Mouse (Mus musculus) urinary bladder, postnatal 25 days (tissue): ENCODE measurements around the gene Ccdc3.
A peak's percentile ranks its signal among the peaks of the same experiment; 100 is the strongest.

Experiments used
- DNase-seq: peaks from one replicate; pipeline ENCODE4 v3.0.0; 2022; ENCODE audit warnings: low spot score

The Ccdc3 gene

DNA sequence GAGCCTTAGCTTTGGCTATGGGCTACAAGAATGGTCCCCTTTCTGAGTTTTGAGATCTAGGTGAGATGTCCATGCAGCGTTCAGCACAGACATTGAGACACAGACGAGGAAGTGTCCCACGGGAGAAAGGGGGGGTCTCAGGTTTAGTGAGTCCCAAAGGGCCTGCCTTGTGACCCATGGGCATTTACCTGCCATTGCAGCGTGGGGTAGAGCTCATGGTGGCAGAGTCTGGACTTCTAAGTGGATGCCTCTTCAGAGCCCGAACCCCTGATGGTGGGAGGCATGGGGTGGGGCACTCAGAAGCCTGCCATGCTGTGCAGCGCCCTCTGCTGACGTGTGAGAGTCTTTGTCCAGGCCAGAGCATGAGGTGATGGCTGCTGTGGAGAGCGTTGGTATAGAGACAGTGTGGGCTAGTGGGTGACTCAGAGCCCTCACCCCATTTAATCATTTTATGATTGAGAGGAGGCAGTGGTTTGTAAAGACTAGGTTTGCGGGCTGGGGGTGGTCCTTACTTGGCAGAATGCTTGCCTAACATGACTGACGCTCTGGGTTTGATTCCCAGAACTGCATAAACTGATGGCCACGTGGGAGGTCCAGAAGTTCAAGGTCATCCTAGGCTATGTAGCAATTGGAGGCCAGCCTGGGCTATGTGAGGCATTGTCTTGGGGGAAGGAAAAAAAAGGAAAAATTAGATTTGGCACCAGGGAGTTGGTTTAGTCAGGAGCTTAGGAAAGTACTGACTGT is 23.6 kb downstream of the Ccdc3 start:
- DNase-seq = no peak

DNA sequence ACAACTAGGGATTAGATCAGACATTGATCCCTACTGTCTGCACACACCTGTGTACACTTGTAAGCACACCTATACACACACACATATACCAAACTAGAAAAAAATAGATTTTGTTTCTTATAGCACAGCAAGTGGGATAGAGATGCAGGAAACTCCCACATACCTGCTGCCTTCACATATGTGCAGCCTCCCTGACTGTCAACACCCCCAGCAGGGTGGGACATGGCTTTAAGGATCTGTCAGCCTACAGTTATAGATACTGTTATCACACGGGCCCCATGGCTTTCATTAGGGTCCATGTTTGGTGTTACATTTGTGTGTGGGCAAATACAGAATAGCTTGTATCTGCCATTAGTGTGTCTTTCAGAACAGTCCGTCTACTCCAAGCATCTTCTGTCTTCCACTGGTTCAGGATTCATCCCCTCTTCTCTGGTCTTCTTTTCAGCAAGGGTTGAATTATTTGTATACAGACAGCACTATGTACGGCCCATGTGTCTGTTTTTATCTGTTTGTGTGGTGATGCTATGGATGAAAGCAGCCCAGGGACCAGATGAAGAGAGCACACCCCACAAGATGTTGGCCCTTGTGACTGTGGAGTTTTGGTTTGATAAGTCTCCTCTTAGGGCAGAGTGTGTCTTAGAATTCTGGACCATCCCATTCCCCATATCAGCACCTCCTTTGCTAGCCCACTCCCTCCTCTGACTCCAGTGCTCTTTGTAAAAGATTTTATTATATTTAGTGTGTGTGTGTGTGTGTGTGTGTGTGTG is 24.5 kb downstream of the Ccdc3 start:
- no peak for DNase-seq

DNA sequence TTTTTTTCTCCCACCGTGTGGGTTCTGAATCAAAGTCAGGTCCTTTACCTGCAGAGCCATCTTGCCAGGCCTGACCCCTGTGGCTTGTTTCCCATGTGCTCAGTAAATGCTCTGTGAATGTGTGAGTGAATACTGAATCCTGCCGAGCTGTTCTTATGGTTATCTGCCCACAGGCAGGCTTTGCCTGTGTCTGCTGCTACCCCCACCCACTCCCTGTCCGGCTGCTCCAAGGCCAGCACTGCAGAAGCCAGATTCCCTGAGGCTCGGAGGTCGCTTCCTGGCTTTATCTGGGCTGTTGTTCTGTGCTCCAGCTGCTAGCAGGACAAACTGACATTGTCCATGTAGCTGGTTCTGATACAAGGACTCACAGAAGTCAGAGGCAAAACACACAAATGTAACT is 25.2 kb downstream of the Ccdc3 start:
- DNase-seq = no peak

DNA sequence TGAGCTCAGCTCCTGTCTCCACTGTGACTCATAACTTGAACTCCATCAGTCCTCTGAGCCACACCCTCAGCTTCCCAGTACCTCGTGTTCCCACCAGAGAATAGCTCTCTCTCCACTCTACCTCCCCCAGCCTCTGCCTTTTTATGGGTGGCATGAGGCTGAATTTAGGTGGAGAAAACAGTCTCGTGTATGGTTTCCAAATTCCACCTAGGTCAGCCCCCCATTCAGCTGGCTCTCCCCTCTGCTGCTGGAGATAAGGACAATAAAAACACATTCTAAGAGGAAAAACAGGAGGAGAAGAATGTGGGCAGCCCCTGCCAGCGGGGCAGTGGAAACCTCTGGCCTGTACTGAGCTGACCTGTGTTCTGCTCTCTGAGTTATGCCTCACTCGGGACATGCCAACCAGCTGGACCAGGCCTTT is 28.4 kb downstream of the Ccdc3 start:
- peak; percentile 10 for DNase-seq

DNA sequence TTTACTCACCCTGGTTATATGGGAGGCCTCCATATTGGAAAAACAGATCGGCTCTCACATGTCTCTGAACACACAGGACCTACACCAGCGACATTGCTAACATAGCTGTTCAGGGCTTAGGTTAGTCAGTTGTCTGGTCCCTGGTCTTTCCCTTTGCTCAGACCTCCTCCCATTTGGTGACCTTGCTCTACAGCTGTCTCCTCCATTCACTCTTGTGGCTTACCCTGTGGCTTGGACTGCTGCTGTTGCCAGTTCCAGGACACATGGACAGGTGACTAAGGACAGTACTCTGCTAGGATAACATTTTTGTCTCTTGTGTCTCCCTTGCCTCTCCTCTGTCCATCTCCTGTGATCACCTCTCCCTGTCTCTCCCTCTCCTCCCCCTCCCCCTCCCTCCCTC is 29.2 kb downstream of the Ccdc3 start:
- DNase-seq = no peak

DNA sequence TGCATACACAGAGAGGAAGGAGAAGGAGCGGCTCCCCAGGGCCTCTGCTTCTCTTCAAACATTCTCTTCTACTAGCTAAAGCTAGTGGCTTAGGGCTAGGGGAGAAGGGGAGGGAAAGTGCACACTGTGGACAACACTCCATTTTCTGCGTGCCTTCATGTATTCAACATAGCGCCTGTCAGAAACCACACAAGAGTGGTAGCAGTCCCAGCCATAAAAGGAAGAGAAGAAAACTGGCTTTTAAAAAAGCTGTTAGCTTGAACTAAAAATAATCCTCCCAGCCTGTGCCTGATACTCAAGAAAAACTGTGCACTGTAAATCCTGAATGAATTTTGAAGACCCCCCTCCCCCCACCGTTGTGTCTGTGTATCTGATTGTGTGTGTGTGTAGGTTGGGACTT is 33.2 kb downstream of the Ccdc3 start:
- DNase-seq = no peak

DNA sequence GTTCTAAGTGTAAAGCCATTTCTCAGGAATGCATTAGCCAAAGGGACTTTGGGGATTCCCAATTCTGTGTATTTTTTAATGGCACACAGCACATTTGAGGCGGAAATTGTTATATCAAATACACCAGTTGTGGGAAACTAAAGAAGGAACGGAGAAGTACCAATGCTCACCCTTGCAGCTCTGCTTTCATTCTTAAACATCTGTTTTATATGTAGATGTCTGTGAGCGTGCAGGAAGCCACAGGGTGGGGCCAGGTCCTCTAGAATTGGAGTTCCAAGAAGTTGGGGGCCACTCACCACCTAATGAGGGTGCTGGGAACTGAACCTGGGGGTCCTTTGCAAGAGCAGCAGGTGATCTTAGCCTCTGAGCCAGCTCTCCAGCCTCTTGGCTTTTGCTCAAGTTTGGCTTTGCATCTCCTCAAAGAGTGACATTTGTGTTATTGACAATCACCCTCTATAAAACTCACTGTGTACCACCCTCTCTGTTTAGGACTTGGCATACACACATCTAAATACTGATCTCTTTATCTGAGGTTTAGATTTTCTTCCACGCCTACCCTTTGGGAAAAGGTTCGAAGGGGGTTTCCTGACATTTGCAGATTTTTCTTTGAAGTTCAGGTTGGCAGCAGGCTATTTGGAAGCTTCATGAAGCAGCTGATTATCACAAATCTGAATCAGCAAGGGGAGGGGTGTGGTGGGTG is 33.9 kb downstream of the Ccdc3 start:
- no peak for DNase-seq

DNA sequence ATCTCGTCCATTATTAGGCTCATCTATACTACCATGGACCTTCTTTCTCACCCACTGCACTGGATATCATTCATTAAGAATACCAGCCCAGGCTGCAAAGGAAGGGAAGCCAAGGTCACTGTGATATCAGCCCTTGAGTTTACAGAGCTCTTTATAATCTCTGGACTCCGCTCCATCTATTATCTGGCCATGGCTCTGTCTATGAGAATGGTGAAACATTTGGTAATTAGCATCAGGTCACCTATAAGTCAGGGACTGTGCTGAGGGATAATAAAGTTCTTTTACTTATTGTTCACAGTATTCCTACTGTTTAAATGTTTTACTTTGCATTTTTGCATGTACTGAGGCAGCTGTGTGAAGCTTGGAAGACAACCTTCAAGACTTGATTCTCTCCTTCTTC is 35.2 kb downstream of the Ccdc3 start:
- no peak for DNase-seq

DNA sequence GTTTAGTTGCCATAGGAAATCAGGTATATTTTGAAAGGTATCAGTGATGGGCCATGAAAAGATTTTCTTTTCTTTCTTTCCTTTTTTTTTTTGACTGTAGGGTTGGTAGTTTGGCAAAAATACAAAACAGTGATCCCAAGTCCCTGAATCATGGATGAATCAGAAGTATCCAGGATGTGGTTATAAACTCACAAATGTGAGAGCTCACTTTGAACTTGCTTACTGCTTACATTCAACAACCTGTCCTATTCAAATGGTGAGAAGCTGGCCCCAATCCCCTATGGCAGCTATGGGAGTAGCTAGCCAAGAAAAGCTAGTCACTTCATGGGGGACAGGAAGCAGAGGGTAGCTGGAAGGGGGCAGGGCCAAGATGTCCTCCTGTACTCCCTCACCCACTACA is 37.1 kb downstream of the Ccdc3 start:
- DNase-seq = no peak

DNA sequence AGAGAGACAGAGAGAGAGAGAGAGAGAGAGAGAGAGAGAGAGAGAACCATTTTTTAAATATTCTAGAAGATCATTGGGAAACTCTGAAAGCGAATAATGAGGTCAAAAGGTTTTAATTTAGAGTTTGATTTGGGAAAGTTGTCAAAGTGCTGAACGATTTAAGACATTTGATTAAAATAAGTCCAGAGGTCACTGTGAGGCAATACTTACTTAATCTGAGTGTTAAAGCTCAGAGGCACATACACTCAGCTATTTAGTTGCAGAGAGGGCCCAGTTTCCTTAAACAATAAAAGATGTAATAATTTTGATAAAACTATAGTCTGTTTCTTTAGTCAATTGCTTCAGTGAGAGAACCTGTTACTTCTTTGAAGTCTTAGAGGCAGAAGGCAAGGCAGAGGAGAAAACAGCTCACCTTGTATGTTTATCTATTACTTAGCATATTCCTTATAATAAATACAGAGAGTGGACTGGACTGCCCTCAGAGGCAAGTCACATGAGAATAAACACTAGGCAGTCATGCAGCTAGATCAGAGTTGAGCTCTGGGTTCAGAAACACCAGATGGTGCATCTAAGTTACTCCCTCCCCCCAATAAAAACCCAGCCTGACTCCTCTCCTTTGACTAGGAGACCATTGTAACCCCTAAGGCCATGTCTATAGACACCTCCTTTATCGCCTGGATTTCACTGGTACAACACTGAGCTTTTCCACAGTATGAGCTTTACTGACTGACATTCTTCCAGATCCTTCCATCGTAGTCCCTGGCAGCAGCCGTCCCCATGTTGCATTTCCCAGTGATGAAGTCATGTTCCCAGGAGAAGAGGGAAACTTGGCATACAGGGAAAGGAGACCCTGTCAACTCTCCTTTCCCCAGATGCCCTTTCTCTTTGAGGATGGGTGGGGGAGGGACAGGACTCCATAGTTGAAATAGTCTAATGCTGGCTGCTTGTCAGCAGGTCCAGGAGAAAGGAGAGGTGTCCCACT is 44.2 kb downstream of the Ccdc3 start:
- DNase-seq = no peak

DNA sequence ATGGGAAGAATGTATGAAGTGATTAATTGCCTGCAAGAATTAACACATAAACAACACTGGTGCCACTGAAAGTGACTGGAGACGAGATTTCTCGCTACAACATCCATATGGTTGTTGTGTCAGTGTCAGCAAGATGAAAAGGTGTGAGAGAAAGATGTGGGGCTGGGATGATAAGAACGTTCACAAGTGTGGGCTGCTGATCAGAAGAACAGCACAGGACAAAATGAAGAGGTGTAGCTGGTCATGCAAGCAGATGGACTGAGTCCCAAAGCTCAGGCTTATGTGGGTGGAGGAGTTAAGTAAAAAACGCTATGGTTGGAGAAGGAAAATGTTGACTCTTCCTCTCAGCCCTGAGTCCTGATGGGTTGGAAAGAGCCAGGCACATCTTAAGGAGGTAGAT is 46.6 kb downstream of the Ccdc3 start:
- no peak for DNase-seq

DNA sequence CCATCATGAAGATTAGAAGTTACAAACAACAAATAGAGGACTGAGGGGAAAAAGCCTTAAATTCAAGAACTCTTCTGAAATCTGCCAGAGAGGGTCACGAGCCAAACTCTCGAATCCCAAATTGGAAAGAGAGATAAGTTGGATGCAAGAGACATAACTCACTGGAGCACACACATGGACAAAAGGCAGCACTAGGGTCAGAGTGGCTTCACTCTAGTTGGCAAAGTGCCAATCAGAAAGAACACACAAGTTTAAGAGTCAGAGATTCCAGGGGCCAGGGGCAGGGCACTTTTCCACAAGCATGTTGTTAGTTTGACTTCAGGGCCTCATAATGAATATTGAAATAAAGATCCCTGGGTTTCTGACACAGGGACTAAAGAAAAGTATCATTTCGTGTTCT is 48.1 kb downstream of the Ccdc3 start:
- DNase-seq = no peak

DNA sequence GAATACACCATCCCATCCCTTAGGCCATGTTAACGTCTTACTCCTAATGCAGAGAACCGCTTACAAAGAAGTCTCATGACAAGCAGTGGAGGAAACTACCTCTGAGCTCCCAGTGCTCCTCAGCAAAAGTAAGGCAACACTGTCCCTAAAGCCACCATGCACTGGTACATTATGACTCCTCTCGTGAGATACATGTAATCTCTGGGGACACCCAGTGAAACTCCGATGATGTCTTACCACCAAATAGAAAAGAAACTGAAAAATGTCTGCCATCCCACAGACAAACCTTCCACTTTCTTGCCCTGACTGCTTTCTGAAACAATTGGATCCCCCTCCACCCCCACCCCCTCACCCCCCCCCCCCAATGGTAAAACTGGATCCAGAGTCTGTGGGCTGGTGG is 54.6 kb downstream of the Ccdc3 start:
- DNase-seq = no peak

DNA sequence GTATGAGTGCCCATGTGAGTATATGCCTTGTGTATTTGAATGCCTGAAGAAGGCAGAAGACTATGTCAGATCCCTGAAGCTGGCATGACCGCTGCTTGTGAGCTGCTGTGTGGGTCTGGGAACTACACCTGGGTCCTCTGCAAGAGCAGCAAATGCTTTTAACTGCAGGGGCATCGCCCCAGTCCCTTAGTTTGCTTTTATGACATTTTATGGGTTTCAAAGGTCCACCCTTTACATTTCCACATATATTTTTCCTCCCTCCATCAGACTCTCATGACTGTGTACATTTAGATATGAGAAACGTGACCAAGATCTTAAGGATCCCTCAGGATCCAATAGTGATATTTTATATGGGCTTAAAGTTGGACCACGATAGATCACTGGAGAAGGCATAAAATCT is 55.5 kb downstream of the Ccdc3 start:
- DNase-seq = no peak

DNA sequence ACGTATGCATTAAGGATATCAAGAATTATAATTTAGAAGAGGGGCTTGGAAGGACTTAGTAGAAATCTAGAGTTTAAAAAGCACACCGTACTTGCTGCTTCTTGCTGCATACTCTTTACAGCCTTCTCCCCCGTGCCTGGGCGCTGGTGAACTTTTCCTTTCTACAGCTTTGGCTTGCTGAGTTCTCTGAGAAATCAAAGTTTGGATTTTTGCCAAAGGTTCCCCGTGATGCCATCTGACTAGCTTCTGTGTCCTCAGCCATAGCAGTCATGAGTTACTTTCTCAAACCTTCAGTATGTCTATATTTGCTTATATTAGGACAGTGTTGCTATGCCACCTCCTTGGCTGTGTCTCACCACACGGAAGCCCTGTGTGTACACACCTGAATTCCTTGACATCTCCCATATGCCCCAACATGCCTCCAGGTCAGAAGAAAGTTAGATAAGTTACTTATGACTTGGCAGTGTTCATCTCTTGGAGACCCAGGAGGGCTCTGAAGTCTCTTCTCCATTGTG is 57.2 kb downstream of the Ccdc3 start:
- DNase-seq = no peak

DNA sequence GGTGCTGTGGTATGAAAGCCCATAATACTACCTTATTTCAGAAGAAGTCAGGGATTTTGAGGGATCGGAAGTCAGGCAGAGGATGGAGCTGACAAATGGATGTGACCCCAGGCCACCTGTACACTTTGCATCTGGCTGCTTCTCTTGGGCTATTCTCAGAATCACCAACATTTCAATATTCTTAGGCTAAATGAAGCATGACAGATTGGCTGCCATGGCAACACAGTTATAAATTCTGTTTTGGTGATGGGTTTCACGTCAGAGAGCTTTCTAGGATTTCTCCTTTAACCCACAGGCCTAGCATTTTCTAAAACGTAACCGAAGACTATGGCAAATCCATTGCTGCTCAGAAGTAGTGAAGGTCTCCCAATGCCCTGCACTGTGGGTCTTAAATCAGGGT is 59.9 kb downstream of the Ccdc3 start:
- DNase-seq = no peak

DNA sequence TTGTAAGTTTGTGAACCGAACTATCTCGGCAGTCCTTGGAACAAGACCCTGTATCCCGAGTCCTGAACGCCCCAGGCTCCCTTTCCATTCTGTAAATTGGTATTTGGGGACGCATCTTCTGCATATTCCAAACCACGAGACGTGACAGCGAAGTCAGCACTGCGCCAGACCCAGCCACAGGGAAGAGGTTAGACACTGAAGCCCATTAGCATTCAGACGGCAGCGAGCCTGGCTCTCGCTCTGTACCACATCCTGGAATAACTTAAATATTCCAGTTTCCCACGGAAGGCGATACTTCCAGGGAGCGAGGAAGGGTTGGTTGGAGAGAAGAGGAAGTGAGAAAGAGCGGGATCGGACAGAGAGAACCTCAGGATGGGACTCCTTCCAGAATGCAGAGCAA is 61.7 kb downstream of the Ccdc3 start:
- no peak for DNase-seq

DNA sequence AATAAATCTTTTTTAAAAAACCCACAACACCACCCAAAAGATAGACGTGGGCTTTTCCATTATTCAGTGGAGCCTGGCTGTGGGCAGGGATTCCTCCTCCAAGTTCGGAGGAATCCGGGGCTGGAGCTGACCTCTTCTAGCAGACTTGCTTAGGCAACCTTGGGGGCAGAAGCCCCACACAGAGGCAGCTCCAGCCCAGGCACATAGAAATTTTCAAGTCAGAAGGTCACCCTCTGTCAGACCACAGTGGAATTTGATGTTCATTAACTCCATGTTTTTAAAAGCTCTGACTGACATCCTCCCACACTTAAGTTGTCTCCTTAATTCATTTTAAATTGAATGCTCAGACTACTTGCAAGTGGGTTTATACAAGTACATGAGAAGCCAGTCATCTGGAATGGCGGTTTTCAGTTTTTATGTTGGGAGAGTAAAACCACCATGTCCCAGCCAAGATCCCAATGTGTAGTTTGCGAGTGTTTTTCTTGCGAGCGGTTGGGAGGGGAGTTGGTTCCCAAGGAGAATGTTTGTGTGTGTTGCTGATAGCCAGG is 63.3 kb downstream of the Ccdc3 start:
- no peak for DNase-seq

DNA sequence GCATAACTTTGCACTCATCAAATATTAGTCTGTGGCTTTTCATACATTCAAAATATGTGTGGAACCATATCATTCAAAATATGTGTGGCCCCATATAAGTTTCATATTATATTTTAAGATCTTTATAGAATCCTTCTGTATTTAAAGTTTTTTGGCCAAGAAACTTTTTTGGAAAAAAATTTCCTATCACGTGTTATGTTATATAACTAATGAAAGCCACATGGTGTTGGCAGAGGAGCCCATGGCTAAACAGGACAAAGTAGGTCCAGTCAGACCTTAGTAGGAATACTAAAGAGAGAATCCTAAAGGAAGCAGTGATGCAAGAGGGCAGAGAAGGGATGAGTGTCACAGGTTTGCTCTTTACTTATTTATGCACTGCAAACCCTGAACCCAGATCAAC is 65.6 kb downstream of the Ccdc3 start:
- DNase-seq = no peak

DNA sequence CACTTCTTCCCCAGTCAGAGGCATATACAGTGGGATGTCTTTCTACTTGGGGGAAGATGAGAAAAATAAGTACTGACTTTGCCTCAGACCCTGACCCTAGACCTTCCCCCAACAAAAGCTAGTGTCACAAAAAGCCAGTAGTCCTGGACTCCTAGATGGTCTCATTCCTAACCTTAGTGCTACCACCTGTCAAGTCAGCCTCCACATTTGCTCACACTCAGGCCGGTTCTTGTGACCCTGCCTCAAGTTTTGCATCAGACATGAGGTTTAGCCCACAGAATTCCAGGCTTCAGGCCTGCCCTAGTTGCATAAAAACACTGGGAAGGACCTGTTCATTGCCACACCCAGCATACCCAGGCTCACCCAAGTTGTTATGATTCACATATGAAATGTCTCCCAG is 67.4 kb downstream of the Ccdc3 start:
- no peak for DNase-seq

DNA sequence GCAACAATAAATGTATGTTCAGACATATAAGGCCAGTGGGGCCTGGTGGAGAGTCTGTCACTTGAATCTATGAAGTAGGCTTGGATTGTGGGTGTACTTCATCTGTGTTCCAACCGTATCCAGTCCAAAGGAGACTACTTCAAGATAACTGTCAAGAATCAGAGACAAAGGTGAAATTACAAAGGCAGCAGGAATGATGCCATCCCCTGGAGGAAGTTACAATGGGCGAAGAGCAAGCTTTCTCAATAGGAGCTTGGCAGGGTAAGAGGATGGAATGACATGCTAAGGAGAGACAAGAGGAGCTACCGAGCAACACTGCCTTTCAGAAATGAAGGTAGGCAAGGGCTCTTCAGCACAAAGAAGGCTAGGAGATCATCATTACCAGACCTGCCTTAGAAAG is 69.1 kb downstream of the Ccdc3 start:
- DNase-seq = no peak
